8 mouse cellular contexts compared by ENCODE assay signal in the genomic region with DNA sequence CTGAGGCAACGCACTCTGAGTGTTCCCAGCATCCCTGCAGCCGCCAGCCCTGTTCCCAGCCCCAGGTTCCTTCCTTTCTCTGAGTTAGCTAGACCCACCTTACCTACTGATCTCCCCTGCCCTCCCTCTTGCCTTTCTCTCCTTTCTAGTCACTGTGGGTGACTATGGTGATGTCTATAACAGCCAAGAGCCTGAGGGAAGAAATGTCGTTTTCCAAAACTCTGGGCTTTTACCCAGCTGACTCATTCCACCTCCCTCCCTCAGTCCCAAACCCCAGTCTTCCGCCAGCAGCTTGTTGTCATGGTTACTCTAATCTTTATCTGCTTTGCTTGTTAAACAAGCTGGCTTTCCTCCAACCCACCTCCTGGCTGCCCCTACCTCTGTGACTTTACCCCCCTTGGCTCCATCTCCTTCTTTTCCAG.
DNase-seq lines count a peak whose midpoint lies in the region; ATAC-seq and TF ChIP-seq lines count a peak whose summit lies in the region.

No protein-coding gene starts in this region.

- no peak for TF ChIP-seq EP300 in heart, postnatal 0 days (IDR thresholded peaks at IDR 0.05; ENCODE audit: low read depth)

- peak; percentile 89 for ATAC-seq in frontal cortex, adult (ENCODE audit: low TSS enrichment)
- ATAC-seq in Patski: peak; percentile 75
- peak; percentile 72 for ATAC-seq in embryonic facial prominence, embryonic 15.5 days (ENCODE audit: insufficient number of reproducible peaks, low FRiP score, low TSS enrichment, low read depth)
- ATAC-seq in heart, postnatal 0 days (ENCODE audit: insufficient read depth, low read depth): no peak
- ATAC-seq in limb, embryonic 14.5 days (ENCODE audit: low FRiP score, low read depth): peak; percentile 72
- no peak for ATAC-seq in megakaryocyte-erythroid progenitor cell, adult 5-6 weeks (replicated peaks; ENCODE audit: low FRiP score, low TSS enrichment, poor library complexity, severe bottlenecking)

- CTCF ChIA-PET in Patski (lab: Charles Lee): interaction anchor here (1.4 to 2.1 kb wide), 2 partner anchors 22 to 28 kb away, joined by 3 to 5 read pairs; no protein-coding TSS in a partner anchor

- H3K27ac ChIP-seq in embryonic facial prominence, embryonic 15.5 days (replicated peaks): peak overlapping the region; percentile 69
- no peak overlapping the region for H3K27ac ChIP-seq in heart, postnatal 0 days (ENCODE audit: low read depth)
- peak overlapping the region; percentile 55; the same call in 1 of the 2 replicates for H3K27ac ChIP-seq in limb, embryonic 14.5 days (replicated peaks; ENCODE audit: low read depth, low read length)

- POLR2A ChIA-PET in Patski (lab: Charles Lee): no interaction called here

- TF ChIP-seq POLR2A in limb, embryonic 14.5 days (IDR thresholded peaks at IDR 0.05; ENCODE audit: borderline replicate concordance, extremely low read depth, insufficient read depth, insufficient read length): no peak

- TF ChIP-seq CTCF in Patski (IDR thresholded peaks at IDR 0.05): no peak
- TF ChIP-seq CTCF in heart, postnatal 0 days (IDR thresholded peaks at IDR 0.05; ENCODE audit: low read depth): no peak

- DNase-seq in frontal cortex, postnatal 25 days (ENCODE audit: low spot score in 2 of 2): no peak
- peak; percentile 70 for DNase-seq in Patski (ENCODE audit: low read depth, low spot score)
- DNase-seq in heart, postnatal 0 days (ENCODE audit: low spot score): peak; percentile 47
- DNase-seq in limb, embryonic 14.5 days (ENCODE audit: low spot score): peak; percentile 77
- DNase-seq in telencephalon, adult 2 months (ENCODE audit: low read depth, low spot score): peak; percentile 94

- H3K36me3 ChIP-seq in embryonic facial prominence, embryonic 15.5 days: no peaks in the 10 kb centered on the region
- H3K36me3 ChIP-seq in heart, postnatal 0 days (replicated peaks; ENCODE audit: control insufficient read depth, insufficient read depth, low read length): no peaks in the 10 kb centered on the region
- no peaks in the 10 kb centered on the region for H3K36me3 ChIP-seq in limb, embryonic 14.5 days (ENCODE audit: control insufficient read depth, insufficient read depth, low read length)

- H3K4me1 ChIP-seq in embryonic facial prominence, embryonic 15.5 days: peaks cover 34% of the 10 kb centered on the region
- peaks cover 33% of the 10 kb centered on the region for H3K4me1 ChIP-seq in heart, postnatal 0 days (ENCODE audit: control insufficient read depth, insufficient read depth)
- H3K4me1 ChIP-seq in limb, embryonic 14.5 days (ENCODE audit: control insufficient read depth, insufficient read depth, low read length): peaks cover 28% of the 10 kb centered on the region

- H3K27me3 ChIP-seq in Patski: no peaks in the 10 kb centered on the region
- H3K27me3 ChIP-seq in embryonic facial prominence, embryonic 15.5 days: no peaks in the 10 kb centered on the region
- H3K27me3 ChIP-seq in heart, postnatal 0 days (ENCODE audit: control insufficient read depth, insufficient read depth, low read length): no peaks in the 10 kb centered on the region
- H3K27me3 ChIP-seq in limb, embryonic 14.5 days (ENCODE audit: control insufficient read depth, insufficient read depth, low read length): no peaks in the 10 kb centered on the region

- no peak overlapping the region for H3K4me3 ChIP-seq in embryonic facial prominence, embryonic 15.5 days (replicated peaks)
- H3K4me3 ChIP-seq in heart, postnatal 0 days (ENCODE audit: low read depth, low read length): no peak overlapping the region
- no peak overlapping the region for H3K4me3 ChIP-seq in limb, embryonic 14.5 days (replicated peaks; ENCODE audit: low read length)

- H3K4me2 ChIP-seq in embryonic facial prominence, embryonic 15.5 days (replicated peaks): no peak overlapping the region
- no peak overlapping the region for H3K4me2 ChIP-seq in heart, postnatal 0 days (ENCODE audit: low read depth, low read length)
- no peak overlapping the region for H3K4me2 ChIP-seq in limb, embryonic 14.5 days (replicated peaks; ENCODE audit: low read depth, low read length, severe bottlenecking)

- H3K9me3 ChIP-seq in embryonic facial prominence, embryonic 15.5 days (replicated peaks): no peaks in the 10 kb centered on the region
- no peaks in the 10 kb centered on the region for H3K9me3 ChIP-seq in heart, postnatal 0 days (replicated peaks; ENCODE audit: control insufficient read depth, low read length)
- no peaks in the 10 kb centered on the region for H3K9me3 ChIP-seq in limb, embryonic 14.5 days (ENCODE audit: control insufficient read depth, low read length)

- H3K9ac ChIP-seq in embryonic facial prominence, embryonic 15.5 days: no peak overlapping the region
- no peak overlapping the region for H3K9ac ChIP-seq in heart, postnatal 0 days (replicated peaks; ENCODE audit: low read depth, low read length)
- no peak overlapping the region for H3K9ac ChIP-seq in limb, embryonic 14.5 days (ENCODE audit: low read depth, low read length, severe bottlenecking)

- WGBS in embryonic facial prominence, embryonic 15.5 days: 30% methylated on average over 4 of the region's 4 CpGs
- 63% methylated on average over 4 of the region's 4 CpGs for WGBS in heart, postnatal 0 days
- WGBS in limb, embryonic 14.5 days: 29% methylated on average over 4 of the region's 4 CpGs

- in situ Hi-C loops in Patski (cut with MboI; ENCODE audit: low pct_unique_long_range_greater_than_20kb): no loop called here

Comparison
In these comparisons a context has a peak if more than half of its experiments do, and no peak if none do; other contexts are left out.
1. ATAC-seq: peak in frontal cortex, adult (single experiment), Patski (single experiment), embryonic facial prominence, embryonic 15.5 days (single experiment) and limb, embryonic 14.5 days (single experiment); none in heart, postnatal 0 days (single experiment) and megakaryocyte-erythroid progenitor cell, adult 5-6 weeks (single experiment).
2. DNase-seq: peak in Patski (single experiment), heart, postnatal 0 days (single experiment), limb, embryonic 14.5 days (single experiment) and telencephalon, adult 2 months (single experiment); none in frontal cortex, postnatal 25 days (0 of 2).